Mouse (Mus musculus) cerebellum, postnatal 14 days (tissue): Measurements from ENCODE around the gene Clint1.
"Not testable (repeated sequence)": the region's sequence is repeated elsewhere in the genome, so short reads cannot be mapped to it uniquely, and the experiment has no call there.

ENCODE experiments used
- DNase-seq, 2 experiments: peaks; one replicate each; pipeline ENCODE4 v3.0.0; 2021; ENCODE audit warnings: mixed read lengths in 2 of 2

Clint1 gene

DNA sequence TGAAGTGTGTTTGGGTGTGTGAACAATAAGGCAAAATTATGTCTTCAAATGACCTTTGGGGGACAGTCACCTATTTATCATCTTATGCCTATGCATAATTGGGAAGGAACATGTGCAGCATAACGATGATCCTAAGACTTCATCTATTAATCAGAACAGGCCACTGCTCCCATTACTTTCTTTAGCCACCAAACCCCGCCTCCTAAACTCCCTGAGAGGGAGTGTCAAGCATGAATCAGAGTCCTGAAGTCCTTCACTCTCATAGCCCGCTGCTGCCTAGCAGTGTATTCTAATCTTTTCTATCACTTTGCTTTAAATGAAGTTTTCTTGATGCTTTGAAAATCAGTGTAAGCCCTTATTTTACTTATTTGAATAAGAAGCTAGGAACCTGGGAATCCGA is 2.6 kb upstream of the Clint1 start:
- DNase-seq, result no peak

DNA sequence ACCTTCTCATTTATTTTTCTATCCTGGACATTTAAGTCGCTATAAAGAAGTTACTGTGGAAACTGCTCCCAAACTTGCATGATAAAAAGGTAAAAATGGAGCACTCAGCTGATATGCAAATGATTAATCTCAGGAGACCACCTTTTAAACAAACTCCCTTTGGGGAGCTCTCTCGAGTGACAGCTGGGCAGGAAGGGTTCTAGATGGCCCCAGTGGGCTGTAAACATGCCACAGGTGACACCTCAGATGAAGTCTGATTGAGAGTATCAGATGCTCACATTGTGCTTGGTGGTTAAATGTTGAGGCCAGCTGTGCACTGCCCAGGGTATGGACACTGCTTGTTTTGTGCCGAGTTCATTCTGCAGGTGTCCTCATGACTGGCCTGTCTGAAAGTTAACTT is 2.0 kb upstream of the Clint1 start:
- DNase-seq, result no peak

DNA sequence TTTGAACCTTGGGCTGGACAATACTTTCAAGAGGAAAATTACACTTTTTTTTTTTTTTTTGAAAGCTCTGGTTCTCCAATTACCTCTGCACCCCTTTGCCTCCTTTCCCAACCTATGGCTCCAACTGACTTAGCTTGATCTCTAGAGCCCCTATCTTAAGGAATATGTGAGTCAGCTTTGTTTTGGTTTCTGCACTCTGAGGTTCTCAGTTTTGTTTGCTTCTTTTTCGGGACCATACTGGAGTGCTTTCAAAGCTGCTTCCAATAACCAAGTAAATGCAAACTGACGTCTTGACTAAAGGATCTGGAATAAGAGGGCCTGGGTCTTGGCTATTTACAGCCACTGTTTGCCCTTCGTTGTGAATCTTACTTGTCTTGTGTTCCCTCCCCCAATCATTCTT is 1.5 kb upstream of the Clint1 start:
- DNase-seq, result no peak

DNA sequence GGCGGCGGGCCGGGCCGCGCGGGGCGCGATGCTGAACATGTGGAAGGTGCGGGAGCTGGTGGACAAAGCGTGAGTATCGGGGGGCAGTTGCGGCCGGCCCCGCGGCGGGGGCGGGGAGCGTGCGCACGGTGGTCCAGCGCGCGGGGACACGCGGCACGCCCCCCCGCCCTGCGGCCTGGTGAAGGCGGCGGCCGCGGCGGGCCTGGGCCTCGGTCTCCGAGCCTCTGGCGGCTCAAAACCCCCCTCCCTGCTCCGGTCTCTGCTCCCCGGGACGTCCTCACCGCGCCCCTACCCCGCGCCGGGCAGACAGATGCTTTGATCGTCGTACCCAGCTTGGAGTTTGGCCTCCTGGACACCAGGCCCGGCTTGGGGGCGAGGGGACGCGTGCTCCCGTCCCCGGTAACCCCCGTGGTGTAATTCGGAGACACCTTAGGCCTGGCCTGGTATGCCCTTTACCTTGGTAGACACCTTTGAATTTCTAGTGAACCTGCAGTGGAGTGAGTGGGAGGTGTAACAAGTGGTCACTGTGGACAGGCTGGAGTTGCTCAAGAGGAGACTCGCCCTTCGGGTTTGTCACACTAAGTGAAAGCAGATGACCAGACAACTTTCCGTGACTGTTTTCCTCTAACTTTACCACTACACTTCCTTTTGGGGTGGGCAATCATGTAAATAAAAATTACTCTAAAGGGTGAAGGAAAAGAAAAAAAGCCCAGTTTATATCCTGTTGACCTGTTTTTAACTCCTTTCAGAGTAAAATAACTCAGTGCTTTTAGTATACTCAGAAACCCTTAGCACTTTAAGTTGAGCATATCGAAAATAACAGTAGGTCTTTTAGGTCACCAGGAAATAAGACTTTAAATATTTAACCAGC is 508 bp downstream of the Clint1 start:
- DNase-seq, result no peak

DNA sequence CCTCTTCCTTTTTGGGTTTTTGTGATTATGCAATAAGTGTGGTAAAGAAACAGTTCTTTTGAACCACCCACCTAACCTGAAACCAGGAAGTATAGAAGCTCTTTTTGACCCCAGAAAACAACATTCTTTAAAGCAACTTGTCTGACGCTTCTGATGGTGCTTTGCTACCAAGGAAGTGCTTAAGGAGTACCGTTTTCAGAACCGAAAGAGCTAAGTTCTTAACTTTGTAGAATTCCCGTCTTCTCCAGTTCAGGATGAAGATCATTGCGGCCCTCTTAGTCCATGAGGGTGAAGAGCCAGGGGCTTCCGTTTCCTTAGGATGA is 1.1 kb downstream of the Clint1 start:
- DNase-seq, result no peak

DNA sequence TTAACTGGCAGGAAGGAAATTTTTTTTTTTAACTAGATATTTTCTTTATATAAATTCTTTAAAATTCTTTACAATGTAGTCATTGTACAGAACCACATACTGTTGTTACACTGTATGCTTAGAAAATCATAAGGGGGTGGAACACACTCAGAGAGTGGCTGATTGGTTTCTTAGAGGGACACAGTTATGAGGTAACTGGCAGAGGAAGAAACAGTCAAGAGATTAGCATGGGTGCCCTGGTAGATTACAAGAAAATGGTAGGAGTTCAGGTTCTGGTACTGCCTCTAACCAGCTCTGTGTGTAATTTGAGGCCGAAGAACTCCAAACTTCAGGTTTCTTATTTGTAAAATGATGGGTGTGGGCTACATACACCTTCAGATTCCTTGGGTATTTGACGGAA is 2.1 kb downstream of the Clint1 start:
- DNase-seq, result no peak

DNA sequence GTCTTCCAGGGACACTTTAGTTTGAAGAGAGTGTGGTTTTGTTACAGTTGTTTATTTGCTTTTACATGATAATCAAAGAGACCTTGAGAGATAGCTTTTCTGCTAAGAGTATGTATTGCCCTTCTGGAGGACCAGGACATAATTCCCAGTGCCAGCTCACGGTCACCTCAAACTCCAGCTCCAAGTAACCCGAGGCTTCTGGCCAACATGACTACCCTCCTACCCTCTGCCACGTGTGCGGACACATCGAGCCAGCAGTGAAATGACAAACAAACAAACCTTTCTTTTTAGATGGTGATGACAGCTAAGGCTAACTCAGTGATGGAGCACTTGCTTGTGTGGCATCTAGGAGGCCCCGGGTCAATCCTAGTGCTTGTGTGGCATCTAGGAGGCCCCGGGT is 2.5 kb downstream of the Clint1 start:
- no peak for DNase-seq

DNA sequence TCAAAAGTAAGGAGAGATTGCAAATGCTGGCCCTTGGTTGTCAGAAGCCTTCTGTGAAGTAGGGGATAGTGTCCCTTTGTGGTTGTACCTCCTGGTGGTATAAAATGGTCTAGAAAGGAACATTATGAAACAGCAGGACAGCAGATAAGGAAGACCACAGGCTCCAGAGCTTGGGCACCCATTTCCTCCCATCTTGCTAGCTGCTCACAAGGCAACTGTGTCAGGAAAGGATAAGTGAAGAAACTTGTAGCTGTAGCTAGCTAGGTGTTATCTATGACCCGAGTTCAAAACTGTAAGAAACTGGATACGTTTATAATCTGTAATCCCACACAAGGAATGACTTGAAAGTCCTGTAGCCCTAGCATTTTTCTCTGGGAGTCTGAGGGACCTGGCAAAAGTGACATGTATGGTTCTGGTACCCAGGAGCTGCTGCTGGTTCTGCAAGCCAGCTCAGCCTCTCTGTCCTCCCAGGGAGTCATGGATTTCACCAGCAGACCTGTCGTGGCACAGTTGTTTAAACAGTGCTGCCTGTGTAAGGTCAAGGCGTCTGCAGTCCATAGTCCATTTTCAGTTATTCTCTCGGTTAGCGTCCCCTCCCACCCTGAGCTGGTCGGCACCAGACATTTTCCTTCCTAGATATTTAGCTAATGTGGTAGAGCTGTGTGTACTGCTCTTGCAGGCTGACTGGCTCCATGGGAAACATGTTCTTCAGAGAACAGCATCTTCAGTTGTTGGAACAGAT is 3.7 kb downstream of the Clint1 start:
- DNase-seq, result no peak

DNA sequence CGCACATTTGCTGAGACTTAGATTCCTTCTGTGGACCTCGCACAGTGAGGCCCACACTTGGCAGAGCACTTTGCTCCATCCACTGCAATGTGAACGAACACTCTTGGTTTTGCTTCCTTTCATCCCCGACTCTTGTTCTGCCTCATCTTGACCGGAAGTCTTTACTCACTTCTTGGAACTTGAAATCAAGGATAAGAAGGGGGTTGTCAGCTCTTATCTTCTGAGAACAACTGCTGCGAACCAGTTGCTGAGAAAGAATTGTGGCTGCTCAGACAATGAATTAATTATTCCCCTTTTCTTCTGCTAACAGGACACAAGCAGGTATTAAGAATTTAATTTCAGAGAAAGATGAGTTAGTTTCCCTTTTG is 4.3 kb downstream of the Clint1 start:
- no peak for DNase-seq

DNA sequence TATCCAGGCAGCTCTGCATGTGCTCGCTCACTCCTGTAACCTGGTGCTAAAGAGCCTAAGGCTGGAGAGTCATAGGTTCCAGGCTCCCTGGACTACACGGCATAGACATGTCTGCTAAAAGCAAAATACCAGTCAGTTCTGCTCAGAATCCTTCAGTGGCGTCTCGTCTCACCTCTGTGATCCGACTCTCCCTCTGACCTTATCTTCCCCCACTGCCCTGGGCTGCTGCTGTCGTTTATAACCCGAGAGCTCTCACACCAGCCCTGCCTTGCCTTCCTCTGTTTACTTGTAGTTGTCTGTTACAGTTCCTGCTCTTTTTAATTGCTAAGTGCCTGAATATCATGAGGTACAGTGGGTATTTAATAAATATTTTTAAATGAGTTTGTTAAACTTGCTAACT is 9.5 kb downstream of the Clint1 start:
- no peak for DNase-seq

DNA sequence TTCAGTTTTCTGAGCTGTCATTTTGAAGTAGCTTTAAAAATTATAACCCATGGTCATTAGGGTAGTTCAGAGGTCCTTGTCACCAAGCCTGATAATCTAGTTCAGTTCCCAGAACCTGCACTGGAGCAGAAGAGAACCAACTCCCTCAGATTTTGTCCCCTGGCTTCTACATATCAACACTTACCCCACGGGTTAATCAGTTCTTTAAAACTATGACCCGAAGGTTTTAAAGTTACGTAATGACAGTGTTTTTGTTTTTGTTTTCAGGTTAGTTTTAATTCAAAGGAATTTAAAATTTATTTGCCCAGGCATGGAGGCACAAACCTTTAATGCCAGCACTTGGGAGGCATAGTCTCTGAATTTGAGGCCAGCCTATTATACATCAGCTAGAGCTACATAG is 12.6 kb downstream of the Clint1 start:
- DNase-seq, result no peak

DNA sequence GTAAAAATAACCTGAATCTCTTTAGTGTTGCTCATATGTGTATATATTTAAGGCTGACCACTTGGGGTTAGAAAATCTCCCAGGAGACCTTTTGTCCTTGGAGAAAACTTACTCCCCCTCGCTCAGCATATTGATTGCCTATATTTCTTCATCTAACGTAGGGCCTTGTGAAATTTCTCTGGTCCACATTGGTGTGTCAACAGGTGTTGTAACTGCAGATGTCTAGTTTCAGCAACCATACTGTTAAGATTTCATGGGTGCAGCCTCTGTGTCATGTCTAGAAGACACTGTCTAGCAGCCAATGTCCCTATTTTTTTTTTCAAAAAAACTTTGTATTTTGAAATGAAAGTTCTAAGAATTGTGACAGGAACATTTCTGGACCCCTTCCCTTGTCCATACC is 14.0 kb downstream of the Clint1 start:
- DNase-seq, result no peak

DNA sequence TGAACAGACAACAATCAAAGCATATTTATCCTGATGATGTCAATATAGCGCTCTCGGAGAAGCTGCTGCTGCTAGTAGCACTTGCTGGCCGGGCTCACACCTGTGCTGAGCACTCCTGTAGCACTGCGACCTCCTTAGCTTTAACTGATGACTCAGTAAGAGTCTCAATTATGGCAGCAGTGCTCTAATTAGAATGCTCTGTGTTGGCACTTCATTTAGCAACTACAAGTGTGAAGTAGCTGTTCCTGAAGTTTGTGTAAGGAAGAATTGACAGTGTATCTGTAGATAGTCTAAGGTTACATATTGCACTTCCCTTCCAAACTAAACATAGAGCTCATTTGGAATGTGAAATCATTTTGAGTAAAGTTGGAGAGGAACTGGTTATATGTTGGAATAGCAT is 14.7 kb downstream of the Clint1 start:
- DNase-seq, result no peak

DNA sequence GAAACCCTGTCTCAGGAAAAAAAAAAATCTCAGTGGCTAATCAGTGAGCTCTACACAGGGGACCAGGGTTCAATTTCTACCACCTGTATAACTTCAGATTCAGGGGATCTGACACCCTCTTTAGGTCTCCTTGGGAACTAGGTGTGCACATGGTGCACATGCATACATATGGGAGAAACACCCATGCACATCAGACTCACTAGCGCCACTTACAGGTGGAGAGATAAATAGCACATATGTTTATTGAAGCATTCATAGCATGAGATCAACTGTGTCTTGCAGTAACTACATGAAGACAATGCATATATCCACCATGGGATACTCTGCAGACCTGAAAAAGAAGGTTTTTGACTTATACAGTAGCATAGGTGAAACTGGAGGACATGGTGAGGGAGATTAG is 21.8 kb downstream of the Clint1 start:
- DNase-seq, result peak in 1 of 2 experiments; percentile 11

DNA sequence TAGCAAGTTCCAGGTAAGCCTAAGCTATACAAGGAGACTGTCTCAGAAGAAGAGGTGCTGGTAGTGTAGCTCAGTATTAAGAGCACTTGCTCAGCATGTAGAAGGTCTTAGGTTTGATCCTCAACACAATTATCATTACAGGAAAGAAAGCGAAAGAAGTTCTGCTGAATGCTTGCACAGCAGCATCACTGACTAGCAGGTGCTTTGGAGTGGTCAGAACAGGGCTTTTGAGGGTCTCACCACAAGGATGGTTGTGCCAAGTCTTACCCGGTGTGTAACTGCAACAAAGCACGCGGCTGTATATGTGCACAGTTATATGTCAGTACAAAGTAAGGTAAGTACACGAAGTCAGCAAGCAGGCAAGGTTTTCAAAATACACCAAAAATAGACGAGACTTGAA is 22.4 kb downstream of the Clint1 start:
- no peak for DNase-seq

DNA sequence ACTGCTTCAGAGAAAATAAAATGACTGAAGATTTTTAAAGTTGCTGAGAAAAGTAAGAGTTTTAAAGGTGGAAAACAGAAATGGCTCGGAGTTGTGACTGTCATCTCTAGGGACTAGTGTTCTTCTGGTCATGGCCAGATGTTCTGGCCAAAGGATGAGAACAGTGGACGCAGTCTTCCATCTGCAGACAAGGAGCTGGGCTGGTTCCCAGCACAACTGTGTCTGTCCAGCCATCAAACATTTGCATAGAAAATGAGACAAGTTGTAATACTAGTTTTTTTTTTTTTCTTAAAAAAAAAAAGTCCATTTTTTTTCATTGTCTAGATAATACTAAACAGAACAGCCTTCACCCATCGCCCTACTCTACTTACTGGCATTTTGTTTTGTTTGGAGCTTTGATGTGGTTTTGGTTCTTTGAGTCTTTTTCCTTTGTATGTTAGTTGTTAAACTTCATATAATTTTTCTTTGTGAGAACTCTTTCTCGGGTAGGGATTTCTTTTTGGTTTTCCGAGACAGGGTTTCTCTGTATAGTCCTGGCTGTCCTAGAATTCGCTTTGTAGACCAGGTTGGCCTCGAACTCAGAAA is 23.6 kb downstream of the Clint1 start:
- no peak for DNase-seq

DNA sequence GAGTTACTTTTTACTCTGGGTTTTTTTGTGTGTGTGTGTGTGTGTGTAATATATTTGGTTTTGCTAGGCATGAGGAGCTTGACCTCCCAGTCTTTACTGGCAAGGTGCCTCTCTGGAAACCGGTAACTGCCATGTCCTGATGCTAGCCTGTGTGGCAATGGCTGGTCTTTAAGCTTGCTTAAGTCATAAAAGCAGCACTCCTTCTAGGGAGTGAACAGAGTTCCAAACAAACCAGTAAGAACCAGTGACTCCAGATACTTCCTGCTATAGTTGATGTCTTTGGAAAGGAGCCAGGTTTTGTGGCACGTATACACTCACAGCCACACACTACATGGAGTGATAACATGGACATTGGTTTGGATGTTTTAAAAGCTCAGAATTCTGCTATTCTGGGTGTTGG is 24.2 kb downstream of the Clint1 start:
- DNase-seq, result no peak

DNA sequence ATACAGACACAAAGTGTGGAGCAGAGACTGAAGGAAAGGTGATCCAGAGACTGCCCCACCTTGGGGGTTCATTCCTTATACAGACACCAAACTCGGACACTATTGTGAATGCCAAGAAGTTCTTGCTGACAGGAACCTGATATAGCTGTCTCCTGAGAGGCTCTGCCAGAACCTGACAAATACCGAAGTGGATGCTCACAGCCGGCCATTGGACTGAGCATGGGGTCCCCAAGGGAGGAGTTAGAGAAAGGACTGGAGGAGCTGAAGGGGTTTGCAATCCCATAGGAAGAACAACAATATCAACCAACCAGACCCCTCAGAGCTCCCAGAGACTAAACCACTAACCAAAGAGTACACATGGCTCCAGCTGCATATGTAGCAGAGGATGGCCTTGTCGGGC is 27.5 kb downstream of the Clint1 start:
- not testable (repeated sequence) for DNase-seq

DNA sequence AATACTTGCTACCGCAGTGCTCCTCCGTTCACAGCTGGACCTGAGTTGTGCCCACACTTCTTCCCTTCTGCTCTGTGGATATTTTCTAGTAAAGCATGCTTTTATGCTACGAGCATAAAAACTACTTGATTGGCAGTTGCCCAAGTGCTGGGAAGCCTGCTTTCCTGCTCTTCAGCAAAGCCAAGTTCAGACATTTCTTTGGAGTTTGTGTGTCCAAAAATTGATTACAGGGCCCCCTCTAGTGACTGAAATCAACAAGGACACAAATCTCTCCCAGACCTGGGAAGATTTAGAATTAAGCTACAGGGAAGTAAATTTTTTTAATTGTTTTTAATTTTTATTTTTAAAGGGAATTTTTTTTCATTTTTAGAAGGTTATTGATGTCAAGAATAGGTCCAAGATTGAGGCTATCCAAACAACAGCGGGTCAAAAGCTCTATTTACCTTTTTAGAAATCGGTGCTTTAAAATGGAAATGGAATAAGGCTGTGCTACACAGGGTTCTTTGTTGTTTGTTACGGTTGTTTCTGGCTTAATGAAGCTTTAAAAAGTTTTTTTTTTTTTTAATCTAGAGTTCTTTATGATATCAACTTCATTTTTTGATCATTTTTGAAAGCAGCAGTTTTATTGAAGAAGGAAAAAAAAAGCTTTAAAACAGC is 29.3 kb downstream of the Clint1 start:
- DNase-seq, result peak; percentile 56 to 61

DNA sequence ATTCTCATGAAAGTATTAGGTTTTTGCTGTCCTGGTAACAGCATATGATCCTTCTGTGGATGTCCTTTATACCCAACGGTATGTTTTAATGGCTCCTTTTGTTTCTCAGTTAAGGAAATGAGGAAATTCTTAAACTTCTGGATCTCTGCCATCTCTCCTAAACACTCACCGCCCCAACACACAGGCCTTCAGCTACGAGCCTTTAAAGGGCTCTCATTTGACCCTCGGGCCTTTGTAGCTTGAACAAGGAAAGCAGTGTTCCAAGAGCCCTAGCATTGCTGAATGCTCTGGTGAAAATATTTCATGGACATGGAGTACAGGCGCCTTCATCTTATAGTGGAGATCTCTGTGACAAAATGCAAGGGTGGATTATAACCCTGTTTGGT is 29.8 kb downstream of the Clint1 start:
- DNase-seq, result no peak

DNA sequence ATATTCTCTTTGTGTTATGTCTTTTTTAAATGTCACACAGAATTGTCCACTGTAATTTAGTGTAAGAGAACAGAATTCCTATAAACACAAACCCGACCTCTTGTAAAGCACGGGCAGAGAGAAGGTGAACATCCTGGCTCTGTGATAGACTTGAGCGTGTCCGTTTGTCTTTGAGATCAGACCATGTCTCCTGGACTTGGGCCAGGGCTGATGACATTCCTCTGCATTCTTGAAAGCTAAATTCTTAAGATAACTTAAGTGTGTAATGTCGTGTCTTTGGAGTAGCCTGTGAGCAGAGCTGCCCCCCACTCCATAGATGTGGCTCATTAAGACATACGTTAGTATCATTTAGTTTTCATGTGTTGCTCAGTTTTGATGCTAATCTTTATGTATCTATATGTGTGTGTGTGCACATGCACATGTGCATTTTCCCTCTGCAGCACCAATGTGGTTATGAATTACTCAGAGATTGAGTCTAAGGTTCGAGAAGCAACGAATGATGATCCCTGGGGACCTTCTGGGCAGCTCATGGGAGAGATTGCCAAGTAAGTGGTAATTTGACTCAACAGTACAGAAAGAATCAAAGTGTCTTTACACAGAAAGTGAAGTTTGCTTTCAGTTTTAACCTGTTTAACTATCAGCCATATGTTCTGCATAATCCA is 31.6 kb downstream of the Clint1 start:
- no peak for DNase-seq

DNA sequence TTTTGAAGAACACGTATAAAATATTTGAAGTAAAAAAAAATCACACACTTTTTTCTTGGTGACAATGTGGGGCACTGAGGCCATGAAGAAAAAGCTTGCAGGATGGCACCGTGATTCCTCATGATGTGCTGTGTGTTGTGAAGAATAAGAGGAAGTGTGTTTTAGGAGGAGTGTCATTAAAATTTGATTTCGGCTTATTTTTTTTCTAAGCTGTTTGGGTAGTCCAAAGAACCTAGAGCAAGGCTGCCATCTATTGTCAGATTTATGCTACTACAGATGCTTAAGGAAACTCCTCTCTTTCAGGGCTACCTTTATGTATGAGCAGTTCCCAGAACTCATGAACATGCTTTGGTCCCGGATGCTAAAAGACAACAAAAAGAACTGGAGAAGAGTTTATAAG is 32.2 kb downstream of the Clint1 start:
- DNase-seq, result peak; percentile 29 to 47

DNA sequence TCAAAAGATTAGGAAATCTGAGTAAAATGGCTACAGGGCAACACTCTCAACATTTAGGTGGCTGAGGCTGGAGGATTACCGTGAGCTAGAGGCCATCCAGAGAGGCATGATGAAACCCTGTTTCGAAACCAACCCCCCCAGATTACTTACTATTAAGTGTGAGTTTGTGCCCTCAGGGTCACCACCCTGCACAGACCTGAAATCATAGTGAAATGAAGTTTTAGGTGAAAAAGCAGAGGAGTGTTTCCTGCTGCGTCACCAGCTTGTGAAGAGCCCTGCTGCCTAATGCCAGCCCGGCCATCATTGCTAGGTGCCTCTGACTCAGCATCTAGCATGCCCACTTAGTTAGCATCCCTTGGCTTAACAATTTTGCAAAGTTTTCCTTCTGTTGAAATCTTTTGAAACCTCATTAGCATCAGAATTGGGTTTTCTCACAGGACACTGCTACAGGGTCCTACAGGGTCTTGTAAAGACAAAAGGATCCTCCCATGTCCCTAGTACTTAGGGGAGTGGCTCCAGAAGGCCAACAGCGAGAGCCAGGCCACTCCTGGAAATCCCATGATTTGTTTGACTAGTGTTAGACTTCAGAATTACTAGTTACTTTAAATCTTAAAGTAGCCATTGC is 33.9 kb downstream of the Clint1 start:
- no peak for DNase-seq
